Mouse (Mus musculus) brain, embryonic 14.5 days (tissue): ENCODE data around the gene Chd4.

Experiments
- CTCF ChIP-seq: fragments of 200-500 bp; IDR thresholded peaks from 2 replicates; pipeline ENCODE4 v1.5.1; 2012; ENCODE audit warnings: inconsistent platforms, mild to moderate bottlenecking, moderate library complexity, borderline replicate concordance; ENCODE audit not compliant: insufficient read depth, insufficient read length; ENCODE audit errors: extremely low read depth
- POLR2A ChIP-seq: fragments of 200-500 bp; IDR thresholded peaks from 2 replicates; pipeline ENCODE4 v1.6.1; 2012; ENCODE audit warnings: mild to moderate bottlenecking, inconsistent platforms, borderline replicate concordance; ENCODE audit not compliant: poor library complexity, insufficient read depth, insufficient read length, severe bottlenecking; ENCODE audit errors: extremely low read depth

GRCm38 (mm10) chr6:125088561-125089321, 7.0 kb upstream of the Chd4 start:
- TF ChIP-seq POLR2A = no peak
- TF ChIP-seq CTCF = no peak
